ENCODE assay signal across 23 mouse cellular contexts in the genomic region with DNA sequence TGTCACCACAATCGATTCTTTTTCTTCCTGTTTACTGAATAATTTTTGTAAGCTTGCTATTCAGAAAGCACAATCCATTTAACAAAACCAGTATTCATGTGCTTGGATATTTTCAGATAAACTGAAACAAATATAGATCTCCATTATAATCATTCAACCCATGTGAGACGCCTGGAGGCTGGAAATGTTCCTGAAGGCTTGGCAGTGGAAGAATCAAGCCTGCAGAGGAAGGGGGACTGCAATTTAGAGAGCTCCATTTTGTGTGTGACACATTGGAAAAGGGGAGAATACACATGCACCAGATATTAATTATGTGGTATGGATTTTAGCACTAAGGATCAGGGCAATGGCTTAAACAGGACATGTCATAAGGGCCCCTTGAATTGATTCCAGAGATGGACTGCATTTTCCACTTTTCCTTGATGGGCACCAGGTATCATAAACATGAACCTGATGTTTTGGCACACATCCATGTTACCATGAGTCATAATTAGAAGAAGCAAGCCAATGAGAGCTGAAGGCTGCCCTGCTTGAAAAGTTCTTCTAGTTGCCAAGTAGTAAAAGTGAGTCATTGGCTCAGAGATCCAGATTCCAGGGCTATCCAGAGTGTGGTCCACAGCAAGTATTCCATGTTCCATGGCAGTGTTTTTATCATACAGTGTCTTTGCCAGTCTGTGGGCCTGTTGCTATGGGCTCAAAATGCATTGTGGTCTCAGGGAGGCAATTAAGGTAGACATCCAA.
A peak's percentile ranks its signal among the peaks of the same experiment; 100 is the strongest.
DNase-seq lines count a peak whose midpoint lies in the region; ATAC-seq lines count a peak whose summit lies in the region.
"Had no signal": no experiment of that assay in that cellular context is flagged by ENCODE, and none has a peak within 500 bp of the region (broad histone marks: within the 10 kb centered on the region; RNA-seq: fewer than 3 reads in every experiment).

No protein-coding gene starts in this region.

- intact Hi-C loops in gastrocnemius, postnatal 14 days (cut with DNase I; ENCODE audit: low total_unique reads): no loop called here

- no peaks in the 10 kb centered on the region for H3K9me3 ChIP-seq in embryonic facial prominence, embryonic 14.5 days (ENCODE audit: control insufficient read depth, low read length)
- no peaks in the 10 kb centered on the region for H3K9me3 ChIP-seq in forebrain, embryonic 11.5 days (ENCODE audit: control insufficient read depth, low read length)
- H3K9me3 ChIP-seq: G1E; heart, embryonic 13.5 days; hindbrain, embryonic 15.5 days had no signal

- DNase-seq in heart, adult 11 months: peak; percentile 56
- no peak for DNase-seq in heart, adult 9 months (ENCODE audit: low spot score in 2 of 2)
- DNase-seq in 3T3-L1 (ENCODE audit: low read depth, low spot score): peak; percentile 62
- peak; percentile 60 for DNase-seq in Muller cell, postnatal 12 days (ENCODE audit: inconsistent ontology term)
- DNase-seq in embryonic facial prominence, embryonic 14.5 days (ENCODE audit: low spot score): no peak
- DNase-seq in gastrocnemius, postnatal 14 days: no peak
- DNase-seq in forebrain, embryonic 11.5 days (ENCODE audit: low spot score): no peak
- no peak for DNase-seq in spleen, postnatal 14 days (ENCODE audit: low spot score in 2 of 2)
- DNase-seq: adrenal gland, adult 2 months; adrenal gland, postnatal 25 days; B cell, adult 2 months; cerebellum, postnatal 14 days; gastrocnemius, postnatal 10 days; heart, postnatal 36 days; kidney, adult 2 months had no signal

- H3K4me2 ChIP-seq in embryonic facial prominence, embryonic 14.5 days (ENCODE audit: low read depth, low read length): no peak overlapping the region
- no peak overlapping the region for H3K4me2 ChIP-seq in forebrain, embryonic 11.5 days (ENCODE audit: low read depth, low read length, severe bottlenecking)
- H3K4me2 ChIP-seq: heart, embryonic 13.5 days; hindbrain, embryonic 15.5 days had no signal

- H3K27me3 ChIP-seq in embryonic facial prominence, embryonic 14.5 days (replicated peaks; ENCODE audit: control insufficient read depth, insufficient read depth, low read length): no peaks in the 10 kb centered on the region
- H3K27me3 ChIP-seq in forebrain, embryonic 11.5 days (ENCODE audit: control insufficient read depth, insufficient read depth, low read length): no peaks in the 10 kb centered on the region
- H3K27me3 ChIP-seq: heart, embryonic 13.5 days; hindbrain, embryonic 15.5 days; Patski had no signal

- no peaks in the 10 kb centered on the region for H3K4me1 ChIP-seq in embryonic facial prominence, embryonic 14.5 days (ENCODE audit: control insufficient read depth, insufficient read depth, low read length)
- no peaks in the 10 kb centered on the region for H3K4me1 ChIP-seq in forebrain, embryonic 11.5 days (replicated peaks; ENCODE audit: control insufficient read depth, insufficient read depth, low read length)
- H3K4me1 ChIP-seq: heart, embryonic 13.5 days; hindbrain, embryonic 15.5 days had no signal

- no peak for ATAC-seq in embryonic facial prominence, embryonic 14.5 days (ENCODE audit: low read depth)
- no peak for ATAC-seq in forebrain, embryonic 11.5 days (replicated peaks; ENCODE audit: low FRiP score)
- ATAC-seq: activated CD4-positive, CD25-positive, alpha-beta regulatory T cell, adult 4 months; CD4-positive, CD25-positive, alpha-beta regulatory T cell, adult 4 months; forebrain, embryonic 14.5 days; intestine, embryonic 16.5 days; Patski had no signal

- 0 out of 2 replicates have a peak overlapping the region, but pooled peaks have one; percentile 5 for H3K27ac ChIP-seq in embryonic facial prominence, embryonic 14.5 days (replicated peaks; ENCODE audit: low read depth, low read length)
- no peak overlapping the region for H3K27ac ChIP-seq in forebrain, embryonic 11.5 days (ENCODE audit: low read depth, low read length)
- H3K27ac ChIP-seq: heart, embryonic 13.5 days; hindbrain, embryonic 15.5 days had no signal

- no peak overlapping the region for H3K9ac ChIP-seq in embryonic facial prominence, embryonic 14.5 days (ENCODE audit: low read depth, low read length)
- no peak overlapping the region for H3K9ac ChIP-seq in forebrain, embryonic 11.5 days (ENCODE audit: low read length)
- H3K9ac ChIP-seq: heart, embryonic 13.5 days; hindbrain, embryonic 15.5 days had no signal

- no peaks in the 10 kb centered on the region for H3K36me3 ChIP-seq in embryonic facial prominence, embryonic 14.5 days (ENCODE audit: control insufficient read depth, insufficient read depth, low read length)
- no peaks in the 10 kb centered on the region for H3K36me3 ChIP-seq in forebrain, embryonic 11.5 days (ENCODE audit: control insufficient read depth, insufficient read depth, low read length)
- H3K36me3 ChIP-seq: G1E; heart, embryonic 13.5 days; hindbrain, embryonic 15.5 days had no signal

- WGBS in embryonic facial prominence, embryonic 14.5 days: 66% methylated on average over 2 of the region's 2 CpGs
- 84% methylated on average over 2 of the region's 2 CpGs for WGBS in forebrain, embryonic 11.5 days

- H3K4me3 ChIP-seq in embryonic facial prominence, embryonic 14.5 days (ENCODE audit: low read depth, low read length): no peak overlapping the region
- H3K4me3 ChIP-seq in forebrain, embryonic 11.5 days (ENCODE audit: low read depth, low read length): no peak overlapping the region
- H3K4me3 ChIP-seq: heart, embryonic 13.5 days; hindbrain, embryonic 15.5 days had no signal

Comparison
In these comparisons a context has a peak if more than half of its experiments do, and no peak if none do; other contexts are left out.
1. DNase-seq: peak in heart, adult 11 months (single experiment), 3T3-L1 (single experiment) and Muller cell, postnatal 12 days (single experiment); none in heart, adult 9 months (0 of 2), embryonic facial prominence, embryonic 14.5 days (single experiment), gastrocnemius, postnatal 14 days (single experiment), forebrain, embryonic 11.5 days (single experiment) and spleen, postnatal 14 days (0 of 2).